Mouse (Mus musculus) lung, embryonic 14.5 days (tissue): ENCODE results near the gene Hapln1. TPM values are rescaled to one million over a fixed set of nuclear protein-coding genes. Genes with fewer than 3 reads are reported as not detected.

Experiments used
- ATAC-seq: fragments of 200-750 bp; cut with Nextera tagmentation; 2 replicates; pipeline ENCODE4 v1.8.0; 2017; ENCODE audit warnings: mild to moderate bottlenecking, moderate TSS enrichment, moderate library complexity; ENCODE audit not compliant: insufficient read depth
- DNase-seq: peaks from one replicate; pipeline ENCODE4 v3.0.0-alpha.2; 2015
- H3K27ac ChIP-seq: fragments of 300-500 bp; sonication (generic); 2 replicates; pipeline ENCODE4 v1.5.1; 2014; ENCODE audit warnings: low read depth, mild to moderate bottlenecking, moderate library complexity
- H3K27me3 ChIP-seq: fragments of 300-500 bp; sonication (generic); 2 replicates; pipeline ENCODE4 v1.6.1; 2014; ENCODE audit warnings: low read length, control low read depth; ENCODE audit not compliant: insufficient read depth
- H3K36me3 ChIP-seq: fragments of 300-500 bp; sonication (generic); 2 replicates; pipeline ENCODE4 v1.6.1; 2014; ENCODE audit warnings: control low read depth; ENCODE audit not compliant: insufficient read depth
- H3K4me1 ChIP-seq: fragments of 300-500 bp; sonication (generic); 2 replicates; pipeline ENCODE4 v1.6.1; 2014; ENCODE audit warnings: antibody characterized with exemption, control low read depth; ENCODE audit not compliant: insufficient read depth
- H3K4me2 ChIP-seq: fragments of 300-500 bp; sonication (generic); 2 replicates; pipeline ENCODE4 v1.6.1; 2014; ENCODE audit warnings: mild to moderate bottlenecking
- H3K4me3 ChIP-seq: fragments of 300-500 bp; sonication (generic); 2 replicates; pipeline ENCODE4 v1.5.1; 2014; ENCODE audit warnings: low read depth, low read length
- H3K9ac ChIP-seq: fragments of 300-500 bp; sonication (generic); 2 replicates; pipeline ENCODE4 v1.6.1; 2014
- H3K9me3 ChIP-seq: fragments of 300-500 bp; sonication (generic); 2 replicates; pipeline ENCODE4 v1.6.1; 2016; ENCODE audit warnings: low read depth, low read length, control low read depth
- CTCF ChIP-seq: IDR thresholded peaks from 2 replicates; pipeline ENCODE4 v1.5.1; 2016; ENCODE audit warnings: antibody characterized with exemption, low read depth
- WGBS: fragments of 180-500 bp; shearing (Covaris S2); extraction: QIAGEN DNeasy Blood & Tissue Kit; methylation state at CpG from one replicate; pipeline ENCODE4 v1.1.7; 2014; 5-methylcytosine and 5-hydroxymethylcytosine counted together
- polyA plus RNA-seq: library from polyadenylated mRNA; unstranded; fragments of >200 nt; fragmentation: Nextera tagmentation; extraction: Ambion mirVana; gene quantifications from 2 replicates; pipeline ENCODE4 v1.2.1, GENCODE M21; 2014

Hapln1 gene
- polyA plus RNA-seq, 1 experiment from 2014 or later = 29.1 TPM

DNA sequence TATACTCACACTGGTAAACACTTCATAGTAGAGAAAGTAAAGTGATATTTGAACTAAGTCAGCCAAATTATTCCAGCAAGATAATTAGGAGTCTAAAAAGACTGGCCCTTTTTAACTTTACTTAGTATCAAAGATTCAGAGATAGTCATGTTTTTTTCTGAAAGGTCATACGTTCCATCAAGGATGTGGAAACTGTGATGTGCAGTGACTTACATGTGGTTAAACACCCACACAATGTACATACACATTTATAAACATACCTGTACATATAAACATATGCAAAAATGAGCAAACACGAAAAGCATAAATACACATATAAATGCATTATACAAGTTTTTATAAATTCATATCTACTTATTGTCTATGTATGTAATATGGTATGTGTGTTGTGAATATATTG is 9.2 kb upstream of the Hapln1 start:
- H3K9ac ChIP-seq = no peak overlapping the region
- H3K4me3 ChIP-seq = no peak overlapping the region
- WGBS = 78% methylated on average over 2 of the region's 2 CpGs
- no peak for TF ChIP-seq CTCF
- no peak for ATAC-seq
- no peaks in the 10 kb centered on the region for H3K9me3 ChIP-seq
- no peaks in the 10 kb centered on the region for H3K27me3 ChIP-seq
- H3K36me3 ChIP-seq = no peaks in the 10 kb centered on the region
- H3K4me2 ChIP-seq = no peak overlapping the region
- no peak overlapping the region for H3K27ac ChIP-seq
- no peaks in the 10 kb centered on the region for H3K4me1 ChIP-seq
- DNase-seq = no peak

GRCm38 (mm10) chr13:89539887-89540264 is 280 bp downstream of the Hapln1 start:
- peak overlapping the region; percentile 71 for H3K4me2 ChIP-seq
- DNase-seq = no peak
- ATAC-seq = no peak; the same call in 1 of the 2 replicates
- H3K9me3 ChIP-seq = no peaks in the 10 kb centered on the region
- H3K9ac ChIP-seq = no peak overlapping the region
- peak overlapping the region; percentile 44 for H3K4me3 ChIP-seq
- H3K36me3 ChIP-seq = no peaks in the 10 kb centered on the region
- no peak overlapping the region; the same call in 1 of the 2 replicates for H3K27ac ChIP-seq
- no peaks in the 10 kb centered on the region for H3K27me3 ChIP-seq
- no peaks in the 10 kb centered on the region for H3K4me1 ChIP-seq
- WGBS = 19% methylated on average over 11 of the region's 11 CpGs
- TF ChIP-seq CTCF = no peak

- Histone ChIP-seq H3K9ac (no peak overlapping the region), H3K27me3 (no peaks in the 10 kb centered on the region), H3K4me3 (peak overlapping the region; percentile 24), H3K27ac (no peak overlapping the region; the same call in 1 of the 2 replicates), H3K9me3 (no peaks in the 10 kb centered on the region), H3K4me2 (peak overlapping the region; percentile 71), H3K36me3 (no peaks in the 10 kb centered on the region), H3K4me1 (no peaks in the 10 kb centered on the region)
- no peak for TF ChIP-seq CTCF
- peak; percentile 48 for ATAC-seq
- peak; percentile 15 for DNase-seq
- 25% methylated on average over 11 of the region's 11 CpGs for WGBS
These were observed 846 bp downstream of the Hapln1 start for GRCm38 (mm10) chr13:89540301-89540982.

DNA sequence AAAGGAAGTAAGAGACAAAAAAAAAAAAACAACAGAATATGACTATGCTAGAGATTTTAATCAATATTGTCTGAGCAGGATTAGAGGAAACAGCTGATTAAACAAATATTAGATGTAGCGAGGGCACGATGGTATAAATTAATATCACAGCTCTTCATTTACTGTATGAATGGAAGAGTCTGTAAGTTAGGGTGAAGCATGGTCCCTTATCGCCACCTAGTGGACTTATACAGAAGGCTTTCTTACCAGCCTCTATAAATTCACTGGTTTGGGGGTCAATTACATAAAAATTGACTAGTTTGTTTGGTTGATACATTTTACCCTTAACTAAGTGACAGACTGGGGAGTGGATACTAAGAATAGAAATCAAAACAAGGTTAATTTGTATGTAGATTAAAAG is 3.4 kb downstream of the Hapln1 start:
- under 1% methylated on average over 3 of the region's 3 CpGs for WGBS
- peak; percentile 91 for DNase-seq
- H3K9ac ChIP-seq = no peak overlapping the region
- no peak overlapping the region for H3K4me3 ChIP-seq
- H3K27ac ChIP-seq = no peak overlapping the region
- H3K27me3 ChIP-seq = no peaks in the 10 kb centered on the region
- no peak for ATAC-seq
- H3K36me3 ChIP-seq = no peaks in the 10 kb centered on the region
- no peaks in the 10 kb centered on the region for H3K4me1 ChIP-seq
- no peaks in the 10 kb centered on the region for H3K9me3 ChIP-seq
- no peak overlapping the region for H3K4me2 ChIP-seq
- peak; percentile 84 for TF ChIP-seq CTCF

- DNase-seq (peak; percentile 87), ATAC-seq (peak; percentile 53; the same call in 1 of the 2 replicates)
- no peaks in the 10 kb centered on the region for H3K9me3 ChIP-seq
- no peak overlapping the region for H3K4me2 ChIP-seq
- no peak overlapping the region for H3K4me3 ChIP-seq
- no peaks in the 10 kb centered on the region for H3K4me1 ChIP-seq
- peak; percentile 77 for TF ChIP-seq CTCF
- WGBS = 17% methylated on average over 2 of the region's 2 CpGs
- no peaks in the 10 kb centered on the region for H3K27me3 ChIP-seq
- H3K9ac ChIP-seq = no peak overlapping the region
- no peak overlapping the region for H3K27ac ChIP-seq
- H3K36me3 ChIP-seq = no peaks in the 10 kb centered on the region
These were observed 8.7 kb downstream of the Hapln1 start for GRCm38 (mm10) chr13:89548203-89548740.

- 32% methylated on average over 4 of the region's 4 CpGs for WGBS
- peak; percentile 60; the same call in 1 of the 2 replicates for ATAC-seq
- Histone ChIP-seq H3K9me3 (no peaks in the 10 kb centered on the region), H3K4me1 (no peaks in the 10 kb centered on the region), H3K27ac (no peak overlapping the region), H3K36me3 (no peaks in the 10 kb centered on the region), H3K9ac (no peak overlapping the region), H3K27me3 (no peaks in the 10 kb centered on the region), H3K4me3 (no peak overlapping the region), H3K4me2 (no peak overlapping the region)
- peak; percentile 20 for DNase-seq
- no peak for TF ChIP-seq CTCF
These were observed 9.9 kb downstream of the Hapln1 start for GRCm38 (mm10) chr13:89549507-89549906.

- ATAC-seq (no peak), DNase-seq (peak; percentile 46)
- H3K9me3 ChIP-seq = no peaks in the 10 kb centered on the region
- H3K4me3 ChIP-seq = no peak overlapping the region
- H3K27ac ChIP-seq = no peak overlapping the region
- H3K4me2 ChIP-seq = no peak overlapping the region
- peak; percentile 64 for TF ChIP-seq CTCF
- no peaks in the 10 kb centered on the region for H3K27me3 ChIP-seq
- no peaks in the 10 kb centered on the region for H3K4me1 ChIP-seq
- no peaks in the 10 kb centered on the region for H3K36me3 ChIP-seq
- 16% methylated on average over 1 of the region's 1 CpGs for WGBS
- no peak overlapping the region for H3K9ac ChIP-seq
These were observed 11.9 kb downstream of the Hapln1 start for GRCm38 (mm10) chr13:89551502-89551901.
